Mouse (Mus musculus): ENCODE data around the gene Arf5. TPM values are rescaled to one million over a fixed set of nuclear protein-coding genes. Genes with fewer than 3 reads are reported as not detected.
A peak's percentile ranks its signal among the peaks of the same experiment; 100 is the strongest.

Arf5 gene
- total RNA-seq (2018; cell fraction: chromatin; rRNA removed) = 10 to 100 TPM; 14.8 to 96.9 (median 38.8) TPM
- total RNA-seq (2018; cell fraction: cytosol; rRNA removed) = 100 to 1,000 TPM; 128 to 184 (median 157) TPM
- total RNA-seq (2018; cell fraction: nucleus; rRNA removed) = 100 to 1,000 TPM in 6 of 26 experiments, 10 to 100 TPM in 20; 41.5 to 143 (median 77.1) TPM
- 92.9 to 162 TPM (median 155 TPM) in 3 replicates for polyA plus RNA-seq (2018)

DNA sequence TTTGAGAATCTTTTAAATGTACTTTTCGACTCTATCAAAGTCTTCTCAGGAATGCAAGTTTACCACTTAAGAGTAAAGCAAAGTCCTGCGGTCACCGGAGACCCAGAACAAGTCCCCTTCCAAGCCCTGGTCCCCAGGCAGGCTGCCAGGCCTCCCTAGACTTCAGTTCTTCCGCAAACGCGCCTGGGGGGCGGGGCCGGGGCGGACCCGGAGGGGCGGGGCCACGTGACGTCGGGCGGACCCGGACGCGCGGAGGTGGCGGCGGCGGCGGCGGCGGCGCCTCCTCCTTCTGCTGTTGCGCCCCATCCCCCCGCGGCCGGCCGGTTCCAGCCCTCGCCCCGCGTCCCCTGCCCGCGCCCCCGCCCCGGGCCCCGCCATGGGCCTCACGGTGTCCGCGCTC lies at the start of gene Arf5:
Gene Arf5, plus strand, starts transcription at position 248 of the 400 bp plus-strand sequence.
- Histone ChIP-seq H3K4me3 (ENCODE audit: inconsistent target) (peak within 1 kb of the TSS; percentile 61), H3K27ac (peak within 1 kb of the TSS; percentile 35; the same call in 1 of the 2 replicates), H3K36me3 (ENCODE audit: inconsistent target) (peaks cover 25% of the 10 kb centered on the region), H3K79me2 (ENCODE audit: inconsistent target) (peaks cover 55% of the 10 kb centered on the region)
- 2% methylated on average over 10 of the region's 42 CpGs for WGBS (ENCODE audit: missing documents)

GRCm38 (mm10) chr6:28381983-28382382 lies 41.4 kb upstream of the Arf5 start:
- WGBS (ENCODE audit: missing documents) = 8% methylated on average over 4 of the region's 4 CpGs
- Histone ChIP-seq H3K27ac (no peak overlapping the region), H3K4me3 (ENCODE audit: inconsistent target) (no peak overlapping the region)

DNA sequence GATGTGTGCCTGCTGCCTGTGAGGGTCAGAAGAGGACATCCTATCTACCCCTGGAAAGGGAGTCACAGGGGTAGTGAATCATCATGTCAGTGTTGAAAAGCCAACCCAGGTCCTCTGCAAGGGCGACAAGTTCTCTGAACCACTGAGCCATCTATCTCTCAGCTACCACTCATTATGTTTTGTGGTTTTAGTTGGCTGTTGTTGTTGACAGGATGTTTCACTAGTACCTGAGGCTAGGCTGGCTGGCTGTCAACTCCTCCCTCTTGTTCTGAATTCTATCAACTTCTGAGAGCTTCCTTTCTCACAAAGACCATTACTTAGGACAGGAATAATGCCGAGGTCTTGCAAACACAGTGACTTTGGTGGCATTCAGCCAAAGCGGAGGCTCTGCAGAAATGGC lies 38.2 kb upstream of the Arf5 start:
- H3K36me3 ChIP-seq (ENCODE audit: inconsistent target) = no peaks in the 10 kb centered on the region
- no peaks in the 10 kb centered on the region for H3K79me2 ChIP-seq (ENCODE audit: inconsistent target)
- no peak overlapping the region for H3K27ac ChIP-seq
- 86% methylated on average over 3 of the region's 3 CpGs for WGBS (ENCODE audit: missing documents)
- H3K4me3 ChIP-seq (ENCODE audit: inconsistent target) = no peak overlapping the region

More at GRCm38 (mm10) chr6:28381983-28382382, 41.4 kb upstream of the Arf5 start:
- Histone ChIP-seq H3K36me3 (ENCODE audit: inconsistent target) (no peaks in the 10 kb centered on the region), H3K79me2 (ENCODE audit: inconsistent target) (no peaks in the 10 kb centered on the region)

DNA sequence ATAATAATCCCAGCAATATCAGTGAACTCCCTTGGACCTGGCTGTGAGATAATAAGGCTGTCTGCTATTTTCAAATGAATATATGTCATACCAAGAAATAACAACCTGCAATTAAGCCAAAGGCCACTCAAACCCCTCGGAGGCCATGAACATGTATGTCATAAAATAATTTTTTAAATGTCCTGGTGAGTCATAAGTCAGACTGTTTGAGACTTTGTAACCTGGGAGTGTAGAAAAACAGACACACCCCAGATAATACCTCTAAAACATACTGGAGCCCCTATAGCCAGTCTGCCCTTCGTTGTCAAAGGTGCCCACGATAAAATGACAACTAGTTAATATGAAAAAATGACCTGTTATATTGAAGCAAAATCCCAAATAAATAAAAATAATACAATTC lies 34.3 kb upstream of the Arf5 start:
- Histone ChIP-seq H3K27ac (no peak overlapping the region), H3K4me3 (ENCODE audit: inconsistent target) (no peak overlapping the region), H3K36me3 (ENCODE audit: inconsistent target) (no peaks in the 10 kb centered on the region), H3K79me2 (ENCODE audit: inconsistent target) (no peaks in the 10 kb centered on the region)
- 93% methylated on average over 3 of the region's 3 CpGs for WGBS (ENCODE audit: missing documents)

DNA sequence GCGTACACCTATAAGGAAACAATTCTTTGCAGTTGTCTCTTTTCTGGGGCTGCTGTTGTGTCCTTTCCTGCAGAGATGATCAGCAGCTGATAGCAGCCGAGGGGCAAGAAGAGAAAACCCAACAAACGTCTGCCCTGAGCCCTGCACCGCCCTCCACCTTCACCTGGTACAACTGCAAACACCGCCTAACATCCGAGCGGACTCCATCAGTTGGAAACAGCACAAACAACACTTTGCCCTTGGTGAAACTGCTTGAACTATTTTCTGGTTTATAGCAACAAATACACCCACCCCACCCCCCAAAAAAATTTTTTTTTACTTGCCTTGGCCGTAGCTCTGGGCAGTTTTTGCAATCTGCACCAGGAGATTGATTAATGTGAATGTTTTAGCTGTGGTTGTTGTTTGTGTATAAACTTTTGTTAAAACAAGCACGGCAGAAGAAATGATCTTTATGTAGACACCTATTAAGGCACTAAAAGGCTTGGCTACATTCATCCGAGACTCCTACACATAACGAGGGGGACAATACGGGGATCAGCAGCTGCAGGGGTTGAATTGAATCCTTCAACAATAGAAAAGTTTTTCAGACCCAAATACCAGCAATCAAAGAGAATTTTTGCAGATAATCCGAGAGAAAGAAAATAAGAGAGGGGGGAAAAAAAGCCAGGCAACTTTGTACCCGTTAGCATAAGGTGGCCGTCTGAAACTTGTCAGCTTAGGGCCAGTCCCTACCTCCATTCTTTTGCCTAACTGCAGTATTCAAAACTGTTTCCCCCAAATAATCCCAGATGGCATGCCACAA lies 27.1 kb upstream of the Arf5 start:
- no peaks in the 10 kb centered on the region for H3K79me2 ChIP-seq (ENCODE audit: inconsistent target)
- H3K27ac ChIP-seq = no peak overlapping the region
- H3K4me3 ChIP-seq (ENCODE audit: inconsistent target) = no peak overlapping the region; the same call in 1 of the 2 replicates
- 62% methylated on average over 15 of the region's 15 CpGs for WGBS (ENCODE audit: missing documents)
- no peaks in the 10 kb centered on the region for H3K36me3 ChIP-seq (ENCODE audit: inconsistent target)

GRCm38 (mm10) chr6:28396853-28397457 lies 26.4 kb upstream of the Arf5 start:
- H3K4me3 ChIP-seq (ENCODE audit: inconsistent target) = peak overlapping the region; percentile 42

GRCm38 (mm10) chr6:28397681-28398203 lies 25.6 kb upstream of the Arf5 start, which contains the start of gene Zfp800:
TSS of gene Zfp800 (minus strand) at chr6:28398005.
- H3K4me3 ChIP-seq (ENCODE audit: inconsistent target) = peak within 1 kb of the TSS; percentile 42
- no peak within 1 kb of the TSS for H3K27ac ChIP-seq
- no peaks in the 10 kb centered on the region for H3K79me2 ChIP-seq (ENCODE audit: inconsistent target)
- under 1% methylated on average over 33 of the region's 33 CpGs for WGBS (ENCODE audit: missing documents)
- H3K36me3 ChIP-seq (ENCODE audit: inconsistent target) = no peaks in the 10 kb centered on the region

More at GRCm38 (mm10) chr6:28396853-28397457, 26.4 kb upstream of the Arf5 start:
- 9% methylated on average over 19 of the region's 19 CpGs for WGBS (ENCODE audit: missing documents)
- H3K36me3 ChIP-seq (ENCODE audit: inconsistent target) = no peaks in the 10 kb centered on the region
- H3K79me2 ChIP-seq (ENCODE audit: inconsistent target) = no peaks in the 10 kb centered on the region
- no peak overlapping the region for H3K27ac ChIP-seq

DNA sequence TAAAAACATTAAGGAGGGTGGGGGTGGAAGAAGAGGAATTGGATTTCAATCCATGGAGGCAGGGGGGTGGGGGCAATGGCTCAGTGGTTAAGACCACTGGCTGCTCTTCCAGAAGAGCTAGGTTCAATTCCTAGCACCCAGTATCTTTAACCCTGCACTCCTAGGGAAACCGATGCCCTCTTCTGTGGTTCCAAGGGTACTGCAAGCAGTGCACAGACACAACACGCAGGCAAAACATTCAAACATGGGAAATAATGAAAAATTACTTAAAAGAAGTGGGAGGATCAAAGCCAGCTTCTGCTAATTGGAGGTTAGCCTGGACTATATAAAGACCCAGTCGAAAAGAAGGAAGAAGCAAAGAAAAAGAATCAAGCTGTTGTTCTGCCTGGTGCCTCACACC lies 24.6 kb upstream of the Arf5 start:
- WGBS (ENCODE audit: missing documents) = 92% methylated on average over 3 of the region's 3 CpGs
- Histone ChIP-seq H3K36me3 (ENCODE audit: inconsistent target) (no peaks in the 10 kb centered on the region), H3K79me2 (ENCODE audit: inconsistent target) (no peaks in the 10 kb centered on the region), H3K4me3 (ENCODE audit: inconsistent target) (no peak overlapping the region), H3K27ac (no peak overlapping the region)

DNA sequence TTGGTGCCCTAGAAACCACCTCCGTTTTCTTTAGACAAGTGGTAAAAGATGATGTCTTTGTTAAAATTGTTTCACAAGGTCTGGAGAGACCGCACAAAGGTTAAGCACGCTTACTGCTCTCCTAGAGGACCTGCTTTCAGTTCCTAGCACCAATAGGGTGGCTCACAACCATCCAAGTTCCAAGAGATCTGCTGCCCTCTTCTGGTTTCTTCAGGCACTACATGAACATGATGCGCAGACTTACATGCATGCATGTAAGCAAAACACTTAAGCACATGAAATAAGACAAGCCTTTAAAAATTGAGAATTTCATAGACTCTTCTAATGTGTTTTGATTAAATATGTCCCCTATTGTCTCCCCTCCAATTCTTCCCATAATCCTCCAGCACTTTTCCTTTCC lies 23.6 kb upstream of the Arf5 start:
- 94% methylated on average over 4 of the region's 4 CpGs for WGBS (ENCODE audit: missing documents)
- Histone ChIP-seq H3K36me3 (ENCODE audit: inconsistent target) (no peaks in the 10 kb centered on the region), H3K4me3 (ENCODE audit: inconsistent target) (no peak overlapping the region), H3K27ac (no peak overlapping the region), H3K79me2 (ENCODE audit: inconsistent target) (no peaks in the 10 kb centered on the region)

- H3K79me2 ChIP-seq (ENCODE audit: inconsistent target) = no peaks in the 10 kb centered on the region
- WGBS (ENCODE audit: missing documents) = 29% methylated on average over 9 of the region's 9 CpGs
- peak overlapping the region; percentile 12; the same call in 1 of the 2 replicates for H3K4me3 ChIP-seq (ENCODE audit: inconsistent target)
- H3K27ac ChIP-seq = peak overlapping the region; percentile 12; the same call in 1 of the 2 replicates
- H3K36me3 ChIP-seq (ENCODE audit: inconsistent target) = peaks cover under 1% of the 10 kb centered on the region; the same call in 1 of the 2 replicates
These were observed 13.3 kb upstream of the Arf5 start for GRCm38 (mm10) chr6:28410053-28410452.

DNA sequence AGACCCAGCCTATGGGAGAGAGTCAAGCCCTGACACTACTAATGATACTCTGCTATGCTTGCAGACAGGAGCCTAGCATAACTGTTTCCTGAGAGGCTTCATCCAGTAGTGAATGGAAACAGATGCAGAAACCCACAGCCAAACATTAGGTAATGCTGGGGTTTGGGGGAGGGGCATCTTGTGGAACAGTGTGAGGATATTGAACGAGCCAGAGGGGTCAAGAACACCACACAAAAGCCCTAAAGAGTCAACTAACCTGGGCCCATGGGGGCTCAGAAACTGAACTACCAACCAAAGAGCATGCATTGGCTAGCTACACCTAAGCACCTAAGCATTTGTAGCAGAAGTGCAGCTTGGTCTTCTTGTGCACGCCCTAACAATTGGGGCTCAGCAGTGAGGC lies 12.1 kb upstream of the Arf5 start:
- Histone ChIP-seq H3K36me3 (ENCODE audit: inconsistent target) (peaks cover 9% of the 10 kb centered on the region; the same call in 1 of the 2 replicates), H3K79me2 (ENCODE audit: inconsistent target) (no peaks in the 10 kb centered on the region), H3K27ac (no peak overlapping the region), H3K4me3 (ENCODE audit: inconsistent target) (no peak overlapping the region)
- 51% methylated on average over 2 of the region's 2 CpGs for WGBS (ENCODE audit: missing documents)

DNA sequence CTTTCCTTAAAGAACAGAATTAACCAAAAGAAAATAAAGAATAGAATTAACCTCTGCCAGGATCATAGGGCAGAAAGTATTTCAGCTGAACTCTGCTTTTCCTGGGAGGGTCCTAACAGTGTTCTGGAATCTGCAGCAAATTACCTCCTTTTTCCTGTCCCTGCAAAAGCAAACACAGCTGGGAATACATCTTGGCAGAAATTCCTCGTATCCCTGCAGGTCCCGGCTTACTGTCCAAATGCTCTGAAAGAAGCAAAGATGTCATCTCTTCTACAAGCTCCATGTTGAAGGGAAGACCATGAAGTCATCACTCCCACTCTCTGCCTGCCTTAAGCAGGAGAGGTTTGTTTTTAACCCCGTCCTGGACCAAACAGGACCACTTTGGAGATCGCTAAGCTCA lies 6.4 kb upstream of the Arf5 start:
- H3K27ac ChIP-seq = no peak overlapping the region
- H3K4me3 ChIP-seq (ENCODE audit: inconsistent target) = no peak overlapping the region
- peaks cover 38% of the 10 kb centered on the region for H3K36me3 ChIP-seq (ENCODE audit: inconsistent target)
- peaks cover 43% of the 10 kb centered on the region; the same call in 1 of the 2 replicates for H3K79me2 ChIP-seq (ENCODE audit: inconsistent target)
- WGBS (ENCODE audit: missing documents) = 96% methylated on average over 4 of the region's 4 CpGs

DNA sequence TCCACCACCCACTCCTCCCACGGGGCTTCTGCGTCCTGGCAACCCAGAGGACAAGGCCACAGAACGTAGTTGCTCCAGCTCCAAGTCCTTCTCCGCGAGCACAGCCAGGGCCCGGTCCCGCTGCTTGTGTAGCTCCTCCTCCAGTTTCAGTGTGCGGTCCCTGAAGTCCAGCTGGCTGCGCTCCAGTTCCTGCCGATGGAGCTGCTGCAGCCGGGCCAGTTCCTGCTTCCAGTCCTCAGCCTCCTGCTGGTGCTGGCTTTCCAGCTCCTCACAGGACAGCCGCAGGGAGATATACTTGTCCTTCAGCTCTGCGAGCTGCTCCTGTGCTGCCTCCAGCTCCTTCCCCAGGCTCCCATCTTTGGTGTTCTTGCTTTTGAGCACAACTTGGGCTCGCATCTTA lies 4.9 kb upstream of the Arf5 start:
- no peak overlapping the region for H3K27ac ChIP-seq
- H3K79me2 ChIP-seq (ENCODE audit: inconsistent target) = peaks cover 46% of the 10 kb centered on the region; the same call in 1 of the 2 replicates
- no peak overlapping the region for H3K4me3 ChIP-seq (ENCODE audit: inconsistent target)
- WGBS (ENCODE audit: missing documents) = 94% methylated on average over 14 of the region's 14 CpGs
- peaks cover 38% of the 10 kb centered on the region for H3K36me3 ChIP-seq (ENCODE audit: inconsistent target)

DNA sequence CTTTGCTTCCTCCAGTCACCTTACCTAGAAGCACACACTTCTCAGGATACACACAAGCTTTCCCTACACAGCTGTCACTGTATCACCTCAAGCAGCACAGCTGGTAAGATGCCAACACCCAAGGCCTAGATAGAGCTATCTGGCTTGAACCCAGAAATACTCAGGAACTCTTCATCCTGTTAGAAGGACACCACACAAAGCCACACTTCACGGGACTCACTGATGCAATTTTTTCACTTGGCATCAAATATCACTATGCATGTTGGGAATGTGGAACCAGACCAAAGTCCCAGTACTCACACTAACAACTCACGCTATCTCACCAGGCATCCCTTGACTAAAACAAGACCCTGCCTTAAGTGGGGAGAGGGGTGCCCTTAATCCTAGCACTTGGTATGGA lies 3.7 kb upstream of the Arf5 start:
- H3K79me2 ChIP-seq (ENCODE audit: inconsistent target) = peaks cover 56% of the 10 kb centered on the region
- peaks cover 38% of the 10 kb centered on the region for H3K36me3 ChIP-seq (ENCODE audit: inconsistent target)
- no peak overlapping the region for H3K4me3 ChIP-seq (ENCODE audit: inconsistent target)
- 57% methylated on average over 2 of the region's 2 CpGs for WGBS (ENCODE audit: missing documents)
- H3K27ac ChIP-seq = no peak overlapping the region
